In the genomic region with DNA sequence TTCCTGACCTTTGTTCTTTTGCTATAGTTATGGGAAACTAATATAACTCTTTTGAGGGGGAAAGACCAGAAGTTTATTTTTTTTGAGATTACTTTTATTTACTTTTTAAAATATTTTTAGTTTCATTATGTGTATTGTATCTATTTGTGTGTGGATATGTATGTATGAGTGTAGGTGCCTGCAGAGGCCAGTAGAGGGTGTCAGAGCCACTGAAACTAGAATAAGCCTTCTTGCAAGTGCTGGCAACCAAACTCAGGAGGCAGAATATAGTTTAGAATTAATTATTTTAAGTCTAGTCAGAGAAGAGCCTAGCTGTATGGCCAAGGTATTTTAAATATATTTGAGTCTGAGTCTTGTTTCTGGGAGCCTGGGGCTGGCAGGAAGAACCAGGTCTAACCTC, we compare ENCODE assay signal across 14 mouse cellular contexts. TPM values are rescaled to one million over a fixed set of nuclear protein-coding genes. Genes with fewer than 3 reads are reported as not detected.
"Had no signal": no experiment of that assay in that cellular context is flagged by ENCODE, and none has a peak within 500 bp of the region (broad histone marks: within the 10 kb centered on the region; RNA-seq: fewer than 3 reads in every experiment).

No protein-coding gene starts in this region.

- H3K27me3 ChIP-seq: limb, embryonic 12.5 days; liver, embryonic 13.5 days; midbrain, embryonic 15.5 days; neural tube, embryonic 12.5 days had no signal

- ATAC-seq: inflammation-experienced regulatory T-cells, adult 6 months; liver, postnatal 0 days; midbrain, embryonic 15.5 days had no signal

- H3K9me3 ChIP-seq: limb, embryonic 12.5 days; liver, embryonic 13.5 days; midbrain, embryonic 15.5 days; neural tube, embryonic 12.5 days had no signal

- H3K27ac ChIP-seq: limb, embryonic 12.5 days; liver, embryonic 13.5 days; midbrain, embryonic 15.5 days; neural tube, embryonic 12.5 days had no signal

- H3K4me1 ChIP-seq: limb, embryonic 12.5 days; liver, embryonic 13.5 days; midbrain, embryonic 15.5 days; neural tube, embryonic 12.5 days had no signal

- H3K36me3 ChIP-seq: limb, embryonic 12.5 days; liver, embryonic 13.5 days; midbrain, embryonic 15.5 days; neural tube, embryonic 12.5 days had no signal

- H3K4me3 ChIP-seq: limb, embryonic 12.5 days; liver, embryonic 13.5 days; midbrain, embryonic 15.5 days; neural tube, embryonic 12.5 days had no signal

- DNase-seq: kidney, adult 18-20 months; kidney, postnatal 36 days; liver; liver, embryonic 13.5 days; liver, postnatal 0 days; lung, postnatal 36 days; thymus, postnatal 36 days had no signal

- H3K9ac ChIP-seq: limb, embryonic 12.5 days; liver, embryonic 13.5 days; liver, postnatal 0 days; midbrain, embryonic 15.5 days; neural tube, embryonic 12.5 days had no signal

- H3K4me2 ChIP-seq: limb, embryonic 12.5 days; liver, embryonic 13.5 days; midbrain, embryonic 15.5 days; neural tube, embryonic 12.5 days had no signal

RNA-seq across cellular contexts. Expression of a gene that starts 2.8 kb away (rescaled TPM):
- polyA plus RNA-seq: inflammation-experienced regulatory T-cells, adult 6 months; kidney, embryonic 16.5 days; limb, embryonic 12.5 days; liver, embryonic 13.5 days; liver, postnatal 0 days; lung, embryonic 16.5 days; midbrain, embryonic 15.5 days; neural tube, embryonic 12.5 days had no signal

RNA-seq across cellular contexts. Expression of a gene that starts 4.9 kb away (rescaled TPM):
- polyA plus RNA-seq: inflammation-experienced regulatory T-cells, adult 6 months; kidney, embryonic 16.5 days; limb, embryonic 12.5 days; liver, embryonic 13.5 days; liver, postnatal 0 days; lung, embryonic 16.5 days; midbrain, embryonic 15.5 days; neural tube, embryonic 12.5 days; thymus, postnatal 0 days had no signal

RNA-seq across cellular contexts. Expression of a gene that starts 8.8 kb away (rescaled TPM):
- polyA plus RNA-seq: inflammation-experienced regulatory T-cells, adult 6 months; kidney, embryonic 16.5 days; limb, embryonic 12.5 days; liver, embryonic 13.5 days; liver, postnatal 0 days; lung, embryonic 16.5 days; midbrain, embryonic 15.5 days; neural tube, embryonic 12.5 days; thymus, postnatal 0 days had no signal

RNA-seq across cellular contexts. Expression of a gene that starts 11.4 kb away (rescaled TPM):
- polyA plus RNA-seq: inflammation-experienced regulatory T-cells, adult 6 months; kidney, embryonic 16.5 days; limb, embryonic 12.5 days; liver, embryonic 13.5 days; liver, postnatal 0 days; lung, embryonic 16.5 days; midbrain, embryonic 15.5 days; neural tube, embryonic 12.5 days; thymus, postnatal 0 days had no signal

RNA-seq across cellular contexts. Expression of a gene that starts 18.5 kb away (rescaled TPM):
- polyA plus RNA-seq: inflammation-experienced regulatory T-cells, adult 6 months; kidney, embryonic 16.5 days; limb, embryonic 12.5 days; liver, embryonic 13.5 days; liver, postnatal 0 days; lung, embryonic 16.5 days; midbrain, embryonic 15.5 days; neural tube, embryonic 12.5 days; thymus, postnatal 0 days had no signal
